Mouse (Mus musculus) bone marrow macrophage, adult 2 months (primary cell): Measurements from ENCODE around the gene Nmrk2.

Source experiments
- CTCF ChIP-seq: IDR thresholded peaks from 2 replicates; pipeline ENCODE4 v1.5.1; 2012; ENCODE audit warnings: low read depth, mild to moderate bottlenecking, low read length, moderate library complexity
- POLR2A ChIP-seq: IDR thresholded peaks from 2 replicates; pipeline ENCODE4 v1.6.1; 2012; ENCODE audit warnings: mild to moderate bottlenecking, low read depth, low read length, borderline replicate concordance

DNA sequence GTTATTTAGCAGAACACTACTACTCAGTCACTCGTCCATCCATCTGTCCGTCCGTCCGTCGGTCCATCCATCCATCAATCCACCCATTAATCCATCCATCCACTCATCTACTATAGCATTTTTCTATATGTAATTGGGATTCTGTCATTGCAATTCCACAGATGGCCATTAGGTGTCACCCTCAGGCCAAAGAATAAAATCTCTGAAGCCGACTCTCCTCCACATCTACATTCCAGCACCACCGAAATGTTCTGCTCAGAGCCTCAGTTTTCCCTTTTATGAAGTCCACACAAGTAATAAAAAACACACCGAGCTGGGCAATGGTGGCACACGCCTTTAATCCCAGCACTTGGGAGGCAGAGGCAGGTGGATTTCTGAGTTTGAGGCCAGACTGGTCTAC lies 3.6 kb downstream of the Nmrk2 start:
- TF ChIP-seq POLR2A (no peak), CTCF (no peak)
